Mouse (Mus musculus): Measurements from ENCODE around the gene Prkar2b. TPM values are rescaled to one million over a fixed set of nuclear protein-coding genes. Genes with fewer than 3 reads are reported as not detected.
A peak's percentile ranks its signal among the peaks of the same experiment; 100 is the strongest.

Prkar2b gene
- total and polyA plus RNA-seq, 3 experiments, result 2.5 to 6.1 (median 2.9) TPM

- no peak overlapping the region for H3K27ac ChIP-seq (ENCODE audit: insufficient read depth, low read depth)
- no peaks in the 10 kb centered on the region for H3K36me3 ChIP-seq (replicated peaks in 1 of 2; ENCODE audit: control insufficient read depth in 1 of 2, insufficient read depth in 1 of 2, low read length in 1 of 2)
- H3K9ac ChIP-seq (ENCODE audit: insufficient read depth, low read depth), result no peak overlapping the region
- DNase-seq (ENCODE audit: extremely low read depth), result no peak
- 0 out of 2 replicates have a peak overlapping the region, but pooled peaks have one; percentile 2 for H3K4me2 ChIP-seq (ENCODE audit: insufficient read depth, low read depth, poor library complexity, severe bottlenecking)
- in situ Hi-C loops (cut with MboI; ENCODE audit: low pct_ligation_motif_present, low pct_unique_long_range_greater_than_20kb, low sequenced_read_pairs) (loop anchor here (10.0 kb wide), 1 partner anchor 75 kb away; no protein-coding TSS in a partner anchor), dilution Hi-C loops (cut with MboI; ENCODE audit: extremely low pct_ligation_motif_present, extremely low pct_unique_long_range_greater_than_20kb, low sequenced_read_pairs) (no loop called here)
- peaks cover 7 to 23% of the 10 kb centered on the region in 2 experiments for H3K4me1 ChIP-seq (ENCODE audit: control insufficient read depth in 1 of 2, insufficient read depth in 2 of 2)
- peaks cover 6% of the 10 kb centered on the region for H3K27me3 ChIP-seq (replicated peaks)
- H3K4me3 ChIP-seq (replicated peaks in 1 of 3; ENCODE audit: low read depth in 2 of 3, low read length in 2 of 3, poor library complexity in 1 of 3), result no peak overlapping the region
- no peaks in the 10 kb centered on the region for H3K9me3 ChIP-seq (replicated peaks; ENCODE audit: low read length)
- TF ChIP-seq POLR2A (IDR thresholded peaks at IDR 0.05; ENCODE audit: low read depth, low read length) (no peak), ZMIZ1 (IDR thresholded peaks at IDR 0.05; ENCODE audit: low read depth, low read length) (no peak), ETS1 (conservative IDR thresholded peaks at IDR 0.05; ENCODE audit: low read depth, low read length) (no peak), ELF1 (IDR thresholded peaks at IDR 0.05; ENCODE audit: low read depth, low read length) (no peak), CTCF (conservative IDR thresholded peaks at IDR 0.05 in 1 of 2, IDR thresholded peaks at IDR 0.05 in 1 of 2; ENCODE audit: low read depth in 2 of 2, low read length in 2 of 2) (no peak), CHD2 (IDR thresholded peaks at IDR 0.05; ENCODE audit: low read length) (no peak), MAX (IDR thresholded peaks at IDR 0.05; ENCODE audit: low read length) (no peak), USF2 (conservative IDR thresholded peaks at IDR 0.05; ENCODE audit: low read depth, low read length) (no peak), USF1 (IDR thresholded peaks at IDR 0.05; ENCODE audit: low read depth, low read length) (no peak), ZNF384 (IDR thresholded peaks at IDR 0.05; ENCODE audit: low read depth, low read length) (no peak), TCF12 (IDR thresholded peaks at IDR 0.05; ENCODE audit: low read depth, low read length) (no peak)
- H3K79me2 ChIP-seq (replicated peaks; ENCODE audit: control insufficient read depth, extremely low read depth, insufficient read depth, poor library complexity, severe bottlenecking), result no peaks in the 10 kb centered on the region
Observed at GRCm38 (mm10) chr12:32059707-32060106, 1.4 kb downstream of the Prkar2b start.

GRCm38 (mm10) chr12:32059135-32059534, 2.0 kb downstream of the Prkar2b start:
- Histone ChIP-seq H3K36me3 (replicated peaks in 1 of 2; ENCODE audit: control insufficient read depth in 1 of 2, insufficient read depth in 1 of 2, low read length in 1 of 2) (no peaks in the 10 kb centered on the region), H3K27ac (ENCODE audit: insufficient read depth, low read depth) (no peak overlapping the region), H3K4me2 (ENCODE audit: insufficient read depth, low read depth, poor library complexity, severe bottlenecking) (no peak overlapping the region), H3K79me2 (replicated peaks; ENCODE audit: control insufficient read depth, extremely low read depth, insufficient read depth, poor library complexity, severe bottlenecking) (no peaks in the 10 kb centered on the region), H3K27me3 (replicated peaks) (peaks cover 6% of the 10 kb centered on the region), H3K9ac (ENCODE audit: insufficient read depth, low read depth) (no peak overlapping the region), H3K4me3 (replicated peaks in 1 of 3; ENCODE audit: low read depth in 2 of 3, low read length in 2 of 3, poor library complexity in 1 of 3) (no peak overlapping the region), H3K4me1 (ENCODE audit: control insufficient read depth in 1 of 2, insufficient read depth in 2 of 2) (peaks cover 7 to 23% of the 10 kb centered on the region in 2 experiments), H3K9me3 (replicated peaks; ENCODE audit: low read length) (no peaks in the 10 kb centered on the region)
- DNase-seq (ENCODE audit: extremely low read depth), result no peak
- in situ Hi-C loops (cut with MboI; ENCODE audit: low pct_ligation_motif_present, low pct_unique_long_range_greater_than_20kb, low sequenced_read_pairs), result loop anchor here (10.0 kb wide), 1 partner anchor 74 kb away; no protein-coding TSS in a partner anchor
- TF ChIP-seq IRF4 (IDR thresholded peaks at IDR 0.05; ENCODE audit: low read depth, low read length) (no peak), GABPA (IDR thresholded peaks at IDR 0.05; ENCODE audit: insufficient replicate concordance, low read depth, low read length) (no peak), MAFK (IDR thresholded peaks at IDR 0.05; ENCODE audit: insufficient replicate concordance, low read length) (no peak), ZNF384 (IDR thresholded peaks at IDR 0.05; ENCODE audit: low read depth, low read length) (no peak), CHD2 (IDR thresholded peaks at IDR 0.05; ENCODE audit: low read length) (no peak), PAX5 (IDR thresholded peaks at IDR 0.05; ENCODE audit: low read length) (no peak), ETS1 (conservative IDR thresholded peaks at IDR 0.05; ENCODE audit: low read depth, low read length) (no peak), MYC (IDR thresholded peaks at IDR 0.05; ENCODE audit: low read depth, low read length) (no peak), EP300 (IDR thresholded peaks at IDR 0.05; ENCODE audit: low read length) (no peak), TBP (conservative IDR thresholded peaks at IDR 0.05; ENCODE audit: low read depth, low read length) (no peak), POLR2AphosphoS2 (IDR thresholded peaks at IDR 0.05; ENCODE audit: low read depth, low read length) (no peak), JUND (conservative IDR thresholded peaks at IDR 0.05; ENCODE audit: low read depth, low read length) (no peak), KAT2A (IDR thresholded peaks at IDR 0.05; ENCODE audit: insufficient replicate concordance, low read length) (no peak), ZC3H11A (IDR thresholded peaks at IDR 0.05; ENCODE audit: low read depth, low read length) (no peak)
- dilution Hi-C loops (cut with MboI; ENCODE audit: extremely low pct_ligation_motif_present, extremely low pct_unique_long_range_greater_than_20kb, low sequenced_read_pairs), result no loop called here
